Mouse (Mus musculus) CH12.LX (cell line): Measurements from ENCODE around the gene Gm45208. TPM values are rescaled to one million over a fixed set of nuclear protein-coding genes. Genes with fewer than 3 reads are reported as not detected.

Experiments
- DNase-seq: peaks from one replicate; pipeline ENCODE4 v3.0.0-alpha.2; 2013; ENCODE audit errors: extremely low read depth
- H3K27ac ChIP-seq: 2 replicates; pipeline ENCODE4 v1.5.1; 2012; ENCODE audit warnings: low read depth, mild to moderate bottlenecking, control low read depth, moderate library complexity; ENCODE audit not compliant: insufficient read depth
- H3K27me3 ChIP-seq: replicated peaks from 2 replicates; pipeline ENCODE3; 2012; ENCODE audit warnings: inconsistent platforms
- H3K36me3 ChIP-seq, 2 experiments: replicated peaks in 1 of 2; 2 replicates each; pipeline versions ENCODE3 to v1.6.1; 2012; ENCODE audit warnings: inconsistent platforms in 1 of 2, low read length in 1 of 2, mild to moderate bottlenecking in 1 of 2, mixed read lengths in 1 of 2, moderate library complexity in 1 of 2; ENCODE audit not compliant: control insufficient read depth in 1 of 2, insufficient read depth in 1 of 2
- H3K4me1 ChIP-seq, 2 experiments: 2 replicates each; pipeline ENCODE4 v1.6.1; 2012; ENCODE audit warnings: inconsistent platforms in 1 of 2, moderate library complexity in 1 of 2; ENCODE audit not compliant: insufficient read depth in 2 of 2, control insufficient read depth in 1 of 2
- H3K4me2 ChIP-seq: 2 replicates; pipeline ENCODE4 v1.6.1; 2012; ENCODE audit warnings: low read depth, mild to moderate bottlenecking, control low read depth; ENCODE audit not compliant: poor library complexity, insufficient read depth, severe bottlenecking
- H3K4me3 ChIP-seq, 3 experiments: fragments of 150-350 bp in 1 of 3; sonication (generic) in 1 of 3; replicated peaks in 1 of 3; 2 replicates each; pipeline versions ENCODE3 to v1.5.1; 2011 to 2012; ENCODE audit warnings: low read depth in 2 of 3, low read length in 2 of 3, mild to moderate bottlenecking in 2 of 3, moderate library complexity in 2 of 3, control low read depth in 1 of 3, improper control_type of control experiment in 1 of 3, inconsistent platforms in 1 of 3, mixed read lengths in 1 of 3; ENCODE audit not compliant: poor library complexity in 1 of 3
- H3K79me2 ChIP-seq: replicated peaks from 2 replicates; pipeline ENCODE4 v1.6.1; 2012; ENCODE audit warnings: mild to moderate bottlenecking, moderate library complexity; ENCODE audit not compliant: control insufficient read depth, poor library complexity, insufficient read depth, severe bottlenecking; ENCODE audit errors: extremely low read depth
- H3K9ac ChIP-seq: 2 replicates; pipeline ENCODE4 v1.6.1; 2012; ENCODE audit warnings: low read depth, mild to moderate bottlenecking, control low read depth, moderate library complexity; ENCODE audit not compliant: insufficient read depth
- H3K9me3 ChIP-seq: replicated peaks from 2 replicates; pipeline ENCODE3; 2012; ENCODE audit warnings: low read length, inconsistent platforms, mixed read lengths
- CTCF ChIP-seq, 2 experiments: IDR thresholded peaks in 1 of 2; conservative IDR thresholded peaks in 1 of 2; 2 replicates each; pipeline ENCODE4 v1.5.1; 2011 to 2012; ENCODE audit warnings: low read depth in 2 of 2, low read length in 2 of 2, improper control_type of control experiment in 1 of 2, inconsistent platforms in 1 of 2, mild to moderate bottlenecking in 1 of 2, moderate library complexity in 1 of 2
- E2F4 ChIP-seq: IDR thresholded peaks from 2 replicates; pipeline ENCODE4 v1.6.1; 2011; ENCODE audit warnings: low read depth, low read length, improper control_type of control experiment; ENCODE audit not compliant: insufficient replicate concordance
- ELF1 ChIP-seq: IDR thresholded peaks from 2 replicates; pipeline ENCODE4 v1.6.1; 2014; ENCODE audit warnings: low read depth, mild to moderate bottlenecking, inconsistent platforms, low read length, improper control_type of control experiment
- EP300 ChIP-seq: IDR thresholded peaks from 2 replicates; pipeline ENCODE4 v1.6.1; 2011; ENCODE audit warnings: low read length, improper control_type of control experiment
- GABPA ChIP-seq: IDR thresholded peaks from 2 replicates; pipeline ENCODE4 v1.6.1; 2012; ENCODE audit warnings: low read depth, low read length, improper control_type of control experiment, inconsistent platforms; ENCODE audit not compliant: insufficient replicate concordance
- IRF4 ChIP-seq: IDR thresholded peaks from 2 replicates; pipeline ENCODE4 v1.6.1; 2014; ENCODE audit warnings: low read depth, mild to moderate bottlenecking, inconsistent platforms, low read length, improper control_type of control experiment
- JUN ChIP-seq: IDR thresholded peaks from 2 replicates; pipeline ENCODE4 v1.6.1; 2011; ENCODE audit warnings: low read depth, mild to moderate bottlenecking, low read length, improper control_type of control experiment, moderate library complexity; ENCODE audit not compliant: insufficient read depth
- JUND ChIP-seq: conservative IDR thresholded peaks from 2 replicates; pipeline ENCODE4 v1.6.1; 2011; ENCODE audit warnings: low read depth, low read length, improper control_type of control experiment
- KAT2A ChIP-seq: IDR thresholded peaks from 2 replicates; pipeline ENCODE4 v1.6.1; 2012; ENCODE audit warnings: low read length, improper control_type of control experiment, inconsistent platforms; ENCODE audit not compliant: insufficient replicate concordance
- MAFK ChIP-seq: IDR thresholded peaks from 2 replicates; pipeline ENCODE4 v1.6.1; 2011; ENCODE audit warnings: low read length, improper control_type of control experiment; ENCODE audit not compliant: insufficient replicate concordance
- MAX ChIP-seq: IDR thresholded peaks from 2 replicates; pipeline ENCODE4 v1.6.1; 2011; ENCODE audit warnings: low read length, improper control_type of control experiment
- MAZ ChIP-seq: IDR thresholded peaks from 2 replicates; pipeline ENCODE4 v1.6.1; 2012; ENCODE audit warnings: low read depth, mild to moderate bottlenecking, inconsistent platforms, low read length, improper control_type of control experiment, moderate library complexity
- MEF2A ChIP-seq: IDR thresholded peaks from 2 replicates; pipeline ENCODE4 v1.6.1; 2014; ENCODE audit warnings: low read depth, mild to moderate bottlenecking, inconsistent platforms, low read length, improper control_type of control experiment, borderline replicate concordance
- MXI1 ChIP-seq: IDR thresholded peaks from 2 replicates; pipeline ENCODE4 v1.6.1; 2011; ENCODE audit warnings: mild to moderate bottlenecking, low read depth, low read length, improper control_type of control experiment
- MYC ChIP-seq: IDR thresholded peaks from 2 replicates; pipeline ENCODE4 v1.6.1; 2011; ENCODE audit warnings: low read depth, mild to moderate bottlenecking, improper control_type of control experiment, low read length
- NELFE ChIP-seq: IDR thresholded peaks from 2 replicates; pipeline ENCODE4 v1.6.1; 2011; ENCODE audit warnings: low read depth, low read length, improper control_type of control experiment
- NRF1 ChIP-seq: IDR thresholded peaks from 2 replicates; pipeline ENCODE4 v1.6.1; 2014; ENCODE audit warnings: low read depth, mild to moderate bottlenecking, inconsistent platforms, low read length, improper control_type of control experiment, moderate library complexity
- PAX5 ChIP-seq: IDR thresholded peaks from 2 replicates; pipeline ENCODE4 v1.6.1; 2012; ENCODE audit warnings: low read length, inconsistent platforms, mixed read lengths
- POLR2A ChIP-seq: IDR thresholded peaks from 2 replicates; pipeline ENCODE4 v1.6.1; 2011; ENCODE audit warnings: low read depth, mild to moderate bottlenecking, improper control_type of control experiment, low read length
- RAD21 ChIP-seq: IDR thresholded peaks from 2 replicates; pipeline ENCODE4 v1.6.1; 2011; ENCODE audit warnings: low read depth, mild to moderate bottlenecking, low read length, improper control_type of control experiment, moderate library complexity
- SIN3A ChIP-seq: IDR thresholded peaks from 2 replicates; pipeline ENCODE4 v1.6.1; 2012; ENCODE audit warnings: low read length, improper control_type of control experiment, inconsistent platforms
- SMC3 ChIP-seq: IDR thresholded peaks from 2 replicates; pipeline ENCODE4 v1.6.1; 2011; ENCODE audit warnings: low read depth, low read length, improper control_type of control experiment
- TCF12 ChIP-seq: IDR thresholded peaks from 2 replicates; pipeline ENCODE4 v1.6.1; 2014; ENCODE audit warnings: low read depth, mild to moderate bottlenecking, inconsistent platforms, low read length, improper control_type of control experiment
- USF1 ChIP-seq: IDR thresholded peaks from 2 replicates; pipeline ENCODE4 v1.6.1; 2014; ENCODE audit warnings: low read depth, mild to moderate bottlenecking, inconsistent platforms, low read length, improper control_type of control experiment
- ZC3H11A ChIP-seq: IDR thresholded peaks from 2 replicates; pipeline ENCODE4 v1.6.1; 2012; ENCODE audit warnings: low read depth, mild to moderate bottlenecking, inconsistent platforms, low read length, improper control_type of control experiment
- ZMIZ1 ChIP-seq: IDR thresholded peaks from 2 replicates; pipeline ENCODE4 v1.6.1; 2012; ENCODE audit warnings: low read depth, mild to moderate bottlenecking, inconsistent platforms, low read length, improper control_type of control experiment
- dilution Hi-C: fragments of 300-500 bp; cut with MboI; formaldehyde crosslinking; loops from 2 replicates; pipeline ENCODE4 v1.14.3; 2020; ENCODE audit warnings: low sequenced_read_pairs; ENCODE audit not compliant: extremely low pct_unique_long_range_greater_than_20kb, extremely low pct_ligation_motif_present
- in situ Hi-C: fragments of 300-500 bp; cut with MboI; formaldehyde crosslinking; loops from 3 replicates; pipeline ENCODE4 v1.14.3; 2019; ENCODE audit warnings: low sequenced_read_pairs, low pct_ligation_motif_present, low pct_unique_long_range_greater_than_20kb, mixed read lengths
- polyA plus RNA-seq: library from polyadenylated mRNA; unstranded; fragments of >175 nt; gene quantifications from 2 replicates; pipeline ENCODE4 v1.2.1, GENCODE M21; 2012; ENCODE audit warnings: low read depth; ENCODE audit not compliant: insufficient read length
- total RNA-seq, 2 experiments: library from RNA; depleted of rRNA; stranded (reverse); fragments of 300-350 nt in 1 of 2; fragments of >200 nt in 1 of 2; gene quantifications; 2 replicates each; pipeline ENCODE4 v1.2.3; 2012 to 2014

The Gm45208 gene
- total and polyA plus RNA-seq, 3 experiments, result 0.47 to 13.0 TPM; not detected in 1

GRCm38 (mm10) chrX:7692862-7693261 is 29.2 kb upstream of the Gm45208 start:
- Histone ChIP-seq H3K9me3 (no peaks in the 10 kb centered on the region), H3K4me3 (no peak overlapping the region), H3K27ac (no peak overlapping the region), H3K79me2 (peaks cover 8% of the 10 kb centered on the region; the same call in 1 of the 2 replicates), H3K4me1 (no peaks in the 10 kb centered on the region), H3K27me3 (no peaks in the 10 kb centered on the region), H3K9ac (no peak overlapping the region), H3K4me2 (no peak overlapping the region), H3K36me3 (no peaks in the 10 kb centered on the region)
- peak; percentile 51 for DNase-seq
- dilution Hi-C loops, result no loop called here
- in situ Hi-C loops, result no loop called here
- TF ChIP-seq GABPA, result no peak
- no peak for TF ChIP-seq ZMIZ1
- TF ChIP-seq ELF1, result no peak
- TF ChIP-seq CTCF (conservative IDR thresholded peaks at IDR 0.05 in 1 of 2, IDR thresholded peaks at IDR 0.05 in 1 of 2; ENCODE audit: low read depth in 2 of 2, low read length in 2 of 2), result peak; percentile 15 to 74; a peak in 2 of 4 replicates
- TF ChIP-seq SMC3, result peak; percentile 72
- peak; percentile 16; the same call in 1 of the 2 replicates for TF ChIP-seq ZC3H11A
- TF ChIP-seq RAD21, result peak; percentile 69
- no peak for TF ChIP-seq USF1
- TF ChIP-seq JUND, result no peak; the same call in 1 of the 2 replicates
- TF ChIP-seq POLR2A, result no peak
- TF ChIP-seq, all 38 proteins: peak for 4

GRCm38 (mm10) chrX:7696520-7696919 is 25.5 kb upstream of the Gm45208 start:
- peak overlapping the region; percentile 71 for H3K4me2 ChIP-seq
- dilution Hi-C loops (no loop called here), in situ Hi-C loops (no loop called here)
- no peaks in the 10 kb centered on the region for H3K27me3 ChIP-seq
- TF ChIP-seq PAX5 (no peak), IRF4 (no peak), RAD21 (no peak), TCF12 (no peak), MAFK (no peak), EP300 (no peak)
- TF ChIP-seq, all 38 proteins: peak for 0
- peaks cover 19 to 29% of the 10 kb centered on the region in 2 experiments for H3K36me3 ChIP-seq
- no peak for DNase-seq
- no peak overlapping the region for H3K27ac ChIP-seq
- no peak overlapping the region for H3K9ac ChIP-seq
- H3K79me2 ChIP-seq, result peaks cover 24% of the 10 kb centered on the region
- no peaks in the 10 kb centered on the region for H3K9me3 ChIP-seq
- H3K4me1 ChIP-seq, result peaks cover 4 to 11% of the 10 kb centered on the region in 2 experiments; a peak in 3 of 4 replicates
- H3K4me3 ChIP-seq, result peak overlapping the region in 1 of 3 experiments; percentile 20

GRCm38 (mm10) chrX:7696954-7697381 is 25.1 kb upstream of the Gm45208 start, which contains the start of gene Gpkow:
Gene Gpkow (plus strand): TSS chrX:7697131.
- Histone ChIP-seq H3K4me3 (peak within 1 kb of the TSS; percentile 67 to 84 (median 70)), H3K4me2 (peak within 1 kb of the TSS; percentile 78), H3K36me3 (peaks cover 24 to 34% of the 10 kb centered on the region in 2 experiments), H3K4me1 (peaks cover 4 to 11% of the 10 kb centered on the region in 2 experiments; a peak in 3 of 4 replicates), H3K27me3 (no peaks in the 10 kb centered on the region), H3K27ac (no peak within 1 kb of the TSS), H3K9me3 (no peaks in the 10 kb centered on the region), H3K9ac (peak within 1 kb of the TSS; percentile 95), H3K79me2 (peaks cover 24% of the 10 kb centered on the region)
- DNase-seq, result peak; percentile 91
- in situ Hi-C loops, result no loop called here
- dilution Hi-C loops, result no loop called here
- no peak for TF ChIP-seq PAX5
- TF ChIP-seq MYC, result no peak; the same call in 1 of the 2 replicates
- peak; percentile 15; the same call in 1 of the 2 replicates for TF ChIP-seq MEF2A
- peak; percentile 48; the same call in 1 of the 2 replicates for TF ChIP-seq SIN3A
- TF ChIP-seq JUN, result no peak
- TF ChIP-seq GABPA, result peak; percentile 53; the same call in 1 of the 2 replicates
- no peak for TF ChIP-seq EP300
- TF ChIP-seq NRF1, result peak; percentile 71
- peak; percentile 95; the same call in 1 of the 2 replicates for TF ChIP-seq KAT2A
- TF ChIP-seq MAX, result no peak; the same call in 1 of the 2 replicates
- TF ChIP-seq NELFE, result peak; percentile 79
- TF ChIP-seq MAZ, result no peak
- TF ChIP-seq E2F4, result no peak
- TF ChIP-seq USF1, result no peak
- TF ChIP-seq MXI1, result peak; percentile 58
